Mouse (Mus musculus): ENCODE measurements at regions not wholly inside any gene's neighbourhood (a gene's known extent, or its start where the extent isn't known, plus 50 kb on each side); places are given as distances from the start of the nearest gene placed in this dataset.

DNA sequence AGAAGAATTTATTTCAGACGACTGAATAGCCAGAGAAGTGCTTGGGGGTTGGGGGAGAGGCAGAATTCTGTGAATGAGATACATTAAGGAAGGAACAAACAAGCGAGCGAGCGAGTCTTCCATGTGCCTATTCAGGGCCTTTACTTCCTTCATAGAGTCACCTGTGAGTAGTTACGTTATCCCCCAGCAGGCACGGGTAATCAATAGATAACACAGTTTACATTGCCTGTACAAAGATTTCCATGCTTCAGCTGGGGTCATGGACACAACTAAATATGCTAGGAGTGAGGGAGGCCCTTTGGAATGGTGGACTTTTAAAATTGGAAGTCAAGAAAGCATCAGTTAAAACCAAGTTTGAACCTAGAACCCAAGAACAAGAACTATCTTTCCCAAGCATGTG lies 275.2 kb downstream of the Prr30 start:
- no peaks in the 10 kb centered on the region for H3K9me3 ChIP-seq (replicated peaks; ENCODE audit: control insufficient read depth, low read length)
- no peaks in the 10 kb centered on the region for H3K36me3 ChIP-seq (ENCODE audit: control insufficient read depth, insufficient read depth)
- WGBS (ENCODE audit: insufficient replicate concordance) = 61% methylated on average over 6 of the region's 6 CpGs
- H3K9ac ChIP-seq (ENCODE audit: low read depth, low read length) = no peak overlapping the region
- ATAC-seq (ENCODE audit: low read depth) = no peak
- H3K4me2 ChIP-seq (ENCODE audit: low read depth, low read length) = no peak overlapping the region
- H3K4me3 ChIP-seq (ENCODE audit: low read depth, low read length) = no peak overlapping the region
- H3K27ac ChIP-seq (ENCODE audit: low read length) = no peak overlapping the region
- H3K27me3 ChIP-seq (ENCODE audit: control insufficient read depth, insufficient read depth, low read depth, low read length) = no peaks in the 10 kb centered on the region
- no peaks in the 10 kb centered on the region for H3K4me1 ChIP-seq (ENCODE audit: control insufficient read depth, low read depth, low read length)

DNA sequence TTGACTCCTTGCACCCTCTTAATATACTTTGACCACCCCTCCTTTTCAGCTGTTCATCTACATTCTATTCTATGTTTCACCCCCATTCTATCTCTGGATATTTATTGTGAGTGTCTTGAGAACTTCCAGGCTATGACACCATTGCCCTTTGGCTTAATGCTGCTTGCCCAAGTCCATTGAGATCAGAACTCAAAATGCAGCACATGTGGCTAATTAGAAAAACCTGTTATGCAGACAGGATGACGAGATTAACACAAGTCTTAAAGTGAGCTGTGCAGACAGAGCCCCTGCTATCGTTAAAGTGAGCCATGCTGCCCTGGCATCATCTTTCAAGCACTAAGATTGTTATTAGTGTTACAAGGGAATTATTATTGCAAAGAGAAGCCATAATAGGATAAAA lies 299.9 kb downstream of the Prr30 start:
- H3K27me3 ChIP-seq (ENCODE audit: control insufficient read depth, insufficient read depth, low read depth, low read length) = no peaks in the 10 kb centered on the region
- H3K4me2 ChIP-seq (ENCODE audit: low read depth, low read length) = no peak overlapping the region
- WGBS (ENCODE audit: insufficient replicate concordance) = 44% methylated on average over 2 of the region's 2 CpGs
- no peak for ATAC-seq (ENCODE audit: low read depth)
- H3K27ac ChIP-seq (ENCODE audit: low read length) = no peak overlapping the region
- H3K9ac ChIP-seq (ENCODE audit: low read depth, low read length) = no peak overlapping the region
- no peaks in the 10 kb centered on the region for H3K4me1 ChIP-seq (ENCODE audit: control insufficient read depth, low read depth, low read length)
- H3K9me3 ChIP-seq (replicated peaks; ENCODE audit: control insufficient read depth, low read length) = no peaks in the 10 kb centered on the region
- no peaks in the 10 kb centered on the region for H3K36me3 ChIP-seq (ENCODE audit: control insufficient read depth, insufficient read depth)
- no peak overlapping the region for H3K4me3 ChIP-seq (ENCODE audit: low read depth, low read length)

DNA sequence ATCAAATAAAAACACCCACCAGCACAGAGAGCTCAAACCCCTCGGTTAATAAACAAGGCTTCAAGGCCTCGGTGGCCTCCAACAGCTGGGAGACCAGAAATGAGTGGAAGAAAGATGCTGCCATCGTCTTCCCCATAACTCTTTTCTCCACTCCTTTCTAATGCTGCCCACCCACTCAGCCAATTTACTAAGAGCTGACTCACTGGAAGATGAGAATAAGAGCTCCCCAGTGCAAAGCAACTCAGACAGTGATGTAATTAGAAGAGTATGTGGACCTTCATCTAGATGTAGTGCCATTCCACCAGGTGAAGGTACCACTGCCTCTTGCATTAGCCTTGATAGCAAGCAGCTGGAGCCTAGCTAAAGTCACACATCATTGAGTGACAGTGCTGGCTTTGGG lies 301.1 kb downstream of the Prr30 start:
- Histone ChIP-seq H3K4me1 (ENCODE audit: control insufficient read depth, low read depth, low read length) (no peaks in the 10 kb centered on the region), H3K27me3 (ENCODE audit: control insufficient read depth, insufficient read depth, low read depth, low read length) (no peaks in the 10 kb centered on the region), H3K4me3 (ENCODE audit: low read depth, low read length) (no peak overlapping the region), H3K4me2 (ENCODE audit: low read depth, low read length) (no peak overlapping the region), H3K27ac (ENCODE audit: low read length) (no peak overlapping the region), H3K9ac (ENCODE audit: low read depth, low read length) (no peak overlapping the region), H3K36me3 (ENCODE audit: control insufficient read depth, insufficient read depth) (no peaks in the 10 kb centered on the region), H3K9me3 (replicated peaks; ENCODE audit: control insufficient read depth, low read length) (no peaks in the 10 kb centered on the region)
- no peak for ATAC-seq (ENCODE audit: low read depth)
- 43% methylated on average over 3 of the region's 3 CpGs for WGBS (ENCODE audit: insufficient replicate concordance)

DNA sequence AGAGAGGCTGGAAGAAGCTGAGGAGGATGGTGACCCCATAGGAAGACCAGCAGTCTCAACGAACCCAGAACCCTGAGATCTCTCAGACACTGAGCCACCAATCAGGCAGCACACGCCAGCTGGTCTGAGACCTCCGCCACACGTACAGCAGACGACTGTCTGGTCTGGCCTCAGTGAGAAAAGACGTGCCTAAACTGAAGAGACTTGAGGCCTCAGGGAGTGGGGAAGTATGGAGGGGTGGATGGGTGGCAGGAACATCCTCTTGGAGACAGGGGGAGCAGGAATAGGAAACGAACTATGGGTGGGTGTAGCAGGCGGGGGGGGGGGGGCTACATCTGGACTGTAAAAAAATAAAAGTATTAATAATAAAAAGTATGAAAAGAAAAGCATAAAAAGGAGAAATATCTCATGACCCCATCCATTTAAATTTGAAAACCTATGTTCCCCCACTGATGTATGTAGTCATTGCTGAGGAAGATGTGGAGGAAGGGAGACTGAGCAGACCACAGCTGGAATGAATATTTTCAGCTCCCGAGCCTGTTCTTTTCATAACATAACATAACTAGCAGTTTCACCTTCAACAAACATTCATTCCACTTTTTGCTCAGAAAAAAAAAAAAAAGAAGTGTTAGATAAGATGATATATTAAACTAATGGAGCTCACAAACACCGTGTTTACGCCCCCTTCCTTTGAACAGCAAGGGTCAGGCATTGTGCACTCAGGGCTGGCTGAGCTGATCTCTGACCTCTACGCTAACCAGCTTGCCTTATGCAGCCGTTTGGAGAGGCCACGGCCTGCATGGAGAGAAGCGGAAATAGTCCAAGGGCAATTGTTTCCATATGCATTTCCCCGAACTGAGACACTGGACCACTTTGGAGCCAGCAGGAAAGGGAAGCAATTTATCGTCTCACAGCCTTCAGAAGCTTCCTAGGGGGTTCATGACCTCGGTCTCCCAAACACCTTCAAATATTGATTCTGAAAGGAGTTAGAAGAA lies 310.7 kb downstream of the Prr30 start:
- Histone ChIP-seq H3K9ac (ENCODE audit: low read depth, low read length) (no peak overlapping the region), H3K4me1 (ENCODE audit: control insufficient read depth, low read depth, low read length) (no peaks in the 10 kb centered on the region), H3K4me3 (ENCODE audit: low read depth, low read length) (no peak overlapping the region), H3K36me3 (ENCODE audit: control insufficient read depth, insufficient read depth) (no peaks in the 10 kb centered on the region), H3K9me3 (replicated peaks; ENCODE audit: control insufficient read depth, low read length) (no peaks in the 10 kb centered on the region), H3K27ac (ENCODE audit: low read length) (no peak overlapping the region), H3K4me2 (ENCODE audit: low read depth, low read length) (no peak overlapping the region), H3K27me3 (ENCODE audit: control insufficient read depth, insufficient read depth, low read depth, low read length) (no peaks in the 10 kb centered on the region)
- 35% methylated on average over 18 of the region's 18 CpGs for WGBS (ENCODE audit: insufficient replicate concordance)
- ATAC-seq (ENCODE audit: low read depth) = peak; percentile 48

DNA sequence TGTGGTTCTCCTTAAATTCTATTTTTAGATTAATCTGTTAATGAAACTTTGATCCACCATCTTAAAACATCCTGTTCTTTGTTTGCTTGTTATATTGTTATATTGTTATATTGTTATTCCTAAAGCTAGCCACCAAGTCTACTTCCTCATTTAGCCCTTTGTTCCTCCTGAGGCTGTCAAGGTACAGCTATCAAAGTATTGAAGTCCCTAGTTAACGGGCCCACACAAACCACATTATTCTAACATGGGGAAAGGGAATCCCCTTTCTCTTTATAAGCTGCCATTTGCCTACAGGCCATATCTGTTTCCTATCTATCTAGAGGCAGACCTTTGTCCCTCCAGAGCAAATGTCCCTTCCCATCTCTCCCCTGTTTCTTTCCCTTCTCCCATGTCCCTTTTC lies 317.0 kb downstream of the Prr30 start:
- WGBS (ENCODE audit: insufficient replicate concordance) = 41% methylated on average over 1 of the region's 1 CpGs
- ATAC-seq (ENCODE audit: low read depth) = no peak
- no peak overlapping the region for H3K27ac ChIP-seq (ENCODE audit: low read length)
- H3K4me2 ChIP-seq (ENCODE audit: low read depth, low read length) = no peak overlapping the region
- no peaks in the 10 kb centered on the region for H3K9me3 ChIP-seq (replicated peaks; ENCODE audit: control insufficient read depth, low read length)
- no peaks in the 10 kb centered on the region for H3K27me3 ChIP-seq (ENCODE audit: control insufficient read depth, insufficient read depth, low read depth, low read length)
- no peaks in the 10 kb centered on the region for H3K4me1 ChIP-seq (ENCODE audit: control insufficient read depth, low read depth, low read length)
- no peak overlapping the region for H3K9ac ChIP-seq (ENCODE audit: low read depth, low read length)
- no peaks in the 10 kb centered on the region for H3K36me3 ChIP-seq (ENCODE audit: control insufficient read depth, insufficient read depth)
- H3K4me3 ChIP-seq (ENCODE audit: low read depth, low read length) = no peak overlapping the region

DNA sequence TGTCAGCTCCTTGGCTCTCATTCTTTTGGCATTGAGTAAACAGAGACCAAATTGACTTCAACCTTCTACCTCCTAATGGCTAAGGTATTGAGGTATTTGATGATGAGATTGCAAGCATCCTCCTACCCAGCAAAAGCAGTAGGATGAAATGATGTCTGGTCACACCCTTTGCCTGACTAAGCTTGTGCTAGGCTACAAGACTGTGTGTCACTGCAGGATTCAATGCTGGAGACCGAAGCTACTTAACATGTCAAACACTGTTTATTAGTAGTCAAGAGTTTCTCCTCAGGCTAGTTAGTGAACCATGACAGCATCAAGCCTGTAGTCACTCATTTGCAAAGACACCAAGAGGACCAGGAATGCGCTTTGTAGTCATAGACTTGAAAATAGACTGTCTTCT lies 320.0 kb downstream of the Prr30 start:
- H3K4me1 ChIP-seq (ENCODE audit: control insufficient read depth, low read depth, low read length) = no peaks in the 10 kb centered on the region
- no peak overlapping the region for H3K4me2 ChIP-seq (ENCODE audit: low read depth, low read length)
- no peaks in the 10 kb centered on the region for H3K27me3 ChIP-seq (ENCODE audit: control insufficient read depth, insufficient read depth, low read depth, low read length)
- no peak for ATAC-seq (ENCODE audit: low read depth)
- no peaks in the 10 kb centered on the region for H3K9me3 ChIP-seq (replicated peaks; ENCODE audit: control insufficient read depth, low read length)
- H3K27ac ChIP-seq (ENCODE audit: low read length) = no peak overlapping the region
- 61% methylated on average over 2 of the region's 2 CpGs for WGBS (ENCODE audit: insufficient replicate concordance)
- H3K9ac ChIP-seq (ENCODE audit: low read depth, low read length) = no peak overlapping the region
- H3K36me3 ChIP-seq (ENCODE audit: control insufficient read depth, insufficient read depth) = no peaks in the 10 kb centered on the region
- no peak overlapping the region for H3K4me3 ChIP-seq (ENCODE audit: low read depth, low read length)

DNA sequence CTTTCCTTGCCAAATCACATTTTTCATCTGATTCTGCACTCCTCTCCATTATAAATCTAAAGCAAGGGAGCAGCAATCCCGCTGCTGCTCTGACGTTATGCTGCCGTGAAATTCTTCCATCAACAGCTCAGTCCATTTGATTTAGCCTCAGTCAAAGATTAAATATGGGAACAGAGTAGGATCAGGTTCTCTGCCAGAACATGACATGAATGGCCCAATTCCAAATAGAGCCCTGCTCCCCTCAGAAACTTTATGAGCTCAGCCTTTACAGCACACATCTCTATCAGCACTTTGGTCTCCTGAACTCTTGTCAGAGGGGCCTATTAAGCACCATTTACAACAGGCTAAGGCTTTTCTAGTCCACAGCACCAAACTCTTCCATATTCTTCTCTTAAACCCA lies 332.3 kb downstream of the Prr30 start:
- ATAC-seq (ENCODE audit: low read depth) = no peak
- no peak overlapping the region for H3K4me3 ChIP-seq (ENCODE audit: low read depth, low read length)

DNA sequence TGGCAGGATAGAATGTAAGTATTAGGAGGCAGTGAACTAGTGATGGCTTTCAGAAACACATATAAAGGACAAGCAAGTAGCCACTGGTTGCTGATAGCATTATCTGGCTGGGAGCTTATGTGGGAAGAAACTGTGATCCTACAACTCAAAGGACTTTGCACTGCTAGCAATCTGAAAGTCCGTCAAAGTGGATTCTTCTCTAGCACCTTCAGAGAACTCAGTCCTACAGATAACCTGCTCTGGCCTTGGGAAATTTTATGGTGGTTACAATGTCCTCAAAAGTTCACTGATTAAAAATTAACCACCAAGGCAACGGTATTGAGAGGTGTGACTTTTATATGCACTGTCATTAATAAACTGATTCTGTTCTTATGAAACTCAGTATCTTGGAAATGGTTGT lies 335.3 kb downstream of the Prr30 start:
- H3K4me3 ChIP-seq (ENCODE audit: low read depth, low read length) = no peak overlapping the region
- no peak for ATAC-seq (ENCODE audit: low read depth)
- no peak overlapping the region for H3K27ac ChIP-seq (ENCODE audit: low read length)
- no peak overlapping the region for H3K4me2 ChIP-seq (ENCODE audit: low read depth, low read length)
- no peaks in the 10 kb centered on the region for H3K27me3 ChIP-seq (ENCODE audit: control insufficient read depth, insufficient read depth, low read depth, low read length)
- WGBS (ENCODE audit: insufficient replicate concordance) = 50% methylated on average over 2 of the region's 2 CpGs
- H3K36me3 ChIP-seq (ENCODE audit: control insufficient read depth, insufficient read depth) = no peaks in the 10 kb centered on the region
- no peak overlapping the region for H3K9ac ChIP-seq (ENCODE audit: low read depth, low read length)
- no peaks in the 10 kb centered on the region for H3K9me3 ChIP-seq (replicated peaks; ENCODE audit: control insufficient read depth, low read length)
- no peaks in the 10 kb centered on the region for H3K4me1 ChIP-seq (ENCODE audit: control insufficient read depth, low read depth, low read length)

More for the DNA sequence above, 332.3 kb downstream of the Prr30 start:
- no peak overlapping the region for H3K4me2 ChIP-seq (ENCODE audit: low read depth, low read length)
- H3K4me1 ChIP-seq (ENCODE audit: control insufficient read depth, low read depth, low read length) = no peaks in the 10 kb centered on the region
- H3K27me3 ChIP-seq (ENCODE audit: control insufficient read depth, insufficient read depth, low read depth, low read length) = no peaks in the 10 kb centered on the region
- WGBS (ENCODE audit: insufficient replicate concordance) = 66% methylated on average over 3 of the region's 3 CpGs
- H3K27ac ChIP-seq (ENCODE audit: low read length) = no peak overlapping the region
- no peaks in the 10 kb centered on the region for H3K9me3 ChIP-seq (replicated peaks; ENCODE audit: control insufficient read depth, low read length)
- no peak overlapping the region for H3K9ac ChIP-seq (ENCODE audit: low read depth, low read length)
- H3K36me3 ChIP-seq (ENCODE audit: control insufficient read depth, insufficient read depth) = no peaks in the 10 kb centered on the region

DNA sequence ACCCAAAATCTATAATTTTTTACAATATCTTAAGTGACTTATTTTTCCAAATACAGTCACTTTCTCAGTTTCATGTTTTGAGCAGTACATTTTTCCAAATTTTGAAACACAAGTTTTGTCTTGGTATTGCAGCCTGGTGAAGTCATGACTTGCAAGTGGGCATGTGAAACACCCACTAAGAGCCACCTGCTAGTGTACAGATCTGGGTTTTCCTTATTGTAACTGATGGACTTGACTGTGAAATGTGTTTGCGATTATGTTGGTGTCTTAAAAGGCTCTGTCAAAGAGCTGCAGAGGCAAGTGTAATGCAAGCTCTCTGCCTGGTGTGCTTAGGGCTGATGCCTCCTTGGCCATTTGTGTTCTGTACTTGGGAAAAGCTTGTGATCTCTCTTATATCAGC lies 336.0 kb downstream of the Prr30 start:
- Histone ChIP-seq H3K27me3 (ENCODE audit: control insufficient read depth, insufficient read depth, low read depth, low read length) (no peaks in the 10 kb centered on the region), H3K4me1 (ENCODE audit: control insufficient read depth, low read depth, low read length) (no peaks in the 10 kb centered on the region), H3K9ac (ENCODE audit: low read depth, low read length) (no peak overlapping the region), H3K36me3 (ENCODE audit: control insufficient read depth, insufficient read depth) (no peaks in the 10 kb centered on the region), H3K27ac (ENCODE audit: low read length) (no peak overlapping the region), H3K9me3 (replicated peaks; ENCODE audit: control insufficient read depth, low read length) (no peaks in the 10 kb centered on the region), H3K4me3 (ENCODE audit: low read depth, low read length) (no peak overlapping the region), H3K4me2 (ENCODE audit: low read depth, low read length) (no peak overlapping the region)
- ATAC-seq (ENCODE audit: low read depth) = no peak
- WGBS (ENCODE audit: insufficient replicate concordance) = 67% methylated on average over 1 of the region's 1 CpGs

Data from liver, embryonic 16.5 days (tissue).